Mouse (Mus musculus) heart, postnatal 0 days (tissue): Measurements from ENCODE around the gene Ccdc51.

Experiments used
- CTCF ChIP-seq: IDR thresholded peaks from 2 replicates; pipeline ENCODE4 v1.5.1; 2016; ENCODE audit warnings: antibody characterized with exemption, control low read depth, low read depth
- EP300 ChIP-seq: IDR thresholded peaks from 2 replicates; pipeline ENCODE4 v1.6.1; 2016; ENCODE audit warnings: antibody characterized with exemption, low read depth

DNA sequence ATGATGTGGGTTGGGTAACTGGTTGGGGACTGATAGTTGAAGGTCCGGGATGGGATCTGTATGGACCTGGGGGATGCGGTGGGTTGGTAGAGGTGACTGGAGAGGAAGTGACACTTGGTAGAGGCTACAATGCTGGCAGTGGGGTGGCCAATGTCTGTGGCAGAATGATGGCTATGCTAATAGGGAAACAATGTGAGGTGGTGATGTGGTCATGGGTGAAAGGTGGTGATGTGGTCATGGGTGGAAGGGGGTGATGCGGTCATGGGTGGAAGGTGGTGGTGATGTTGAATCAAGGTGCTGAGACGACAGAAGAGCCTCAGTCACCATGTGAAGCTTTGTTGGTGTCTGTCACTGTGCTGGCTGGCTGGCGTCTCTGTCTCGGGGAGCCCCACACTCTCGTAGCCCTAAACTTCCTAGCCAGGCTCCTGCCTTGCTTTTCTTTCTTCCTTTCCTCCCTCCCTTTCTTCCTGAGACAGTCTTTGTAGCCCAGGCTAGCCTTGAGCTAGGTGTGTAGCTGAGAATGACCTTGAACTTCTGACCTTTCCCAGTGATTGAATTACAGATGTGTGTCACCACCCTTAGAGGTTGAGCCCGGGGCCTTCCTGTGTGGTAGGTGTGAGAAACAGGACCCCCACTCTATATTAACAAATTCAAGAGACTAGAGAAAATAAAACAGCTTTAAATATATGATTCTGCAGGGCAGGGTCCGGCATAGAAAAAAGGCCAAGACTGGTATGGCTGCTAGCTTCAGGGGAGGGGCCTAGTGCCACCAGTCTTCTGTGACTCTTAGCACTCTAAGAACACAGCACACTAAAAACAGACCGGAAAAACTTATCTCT is 30.4 kb upstream of the Ccdc51 start:
- TF ChIP-seq EP300 (no peak), CTCF (no peak)
